Mouse (Mus musculus) megakaryocyte, embryonic 14.5 days (primary cell): ENCODE data around the gene Actb. TPM values are rescaled to one million over a fixed set of nuclear protein-coding genes. Genes with fewer than 3 reads are reported as not detected.

Experiments
- H3K27me3 ChIP-seq: replicated peaks from 2 replicates; pipeline ENCODE3; 2012; ENCODE audit warnings: inconsistent platforms
- H3K36me3 ChIP-seq: replicated peaks from 2 replicates; pipeline ENCODE3; 2012; ENCODE audit warnings: low read length, inconsistent platforms, mixed read lengths
- H3K4me1 ChIP-seq: 2 replicates; pipeline ENCODE4 v1.6.1; 2012; ENCODE audit warnings: inconsistent platforms
- H3K4me3 ChIP-seq: replicated peaks from 2 replicates; pipeline ENCODE3; 2012; ENCODE audit warnings: moderate library complexity, mild to moderate bottlenecking, inconsistent platforms
- H3K9me3 ChIP-seq: 2 replicates; pipeline ENCODE4 v1.6.1; 2012; ENCODE audit warnings: inconsistent platforms
- FLI1 ChIP-seq: IDR thresholded peaks from 2 replicates; pipeline ENCODE4 v1.6.1; 2012; ENCODE audit warnings: low read length, inconsistent platforms, mixed read lengths
- GATA1 ChIP-seq: IDR thresholded peaks from 3 replicates; pipeline ENCODE4 v1.6.1; 2012; ENCODE audit warnings: mixed read lengths, low read length, inconsistent platforms, borderline replicate concordance
- polyA plus RNA-seq: library from polyadenylated mRNA; stranded (reverse); fragments of >175 nt; gene quantifications from 2 replicates; pipeline ENCODE4 v1.2.3, GENCODE M21; 2012; ENCODE audit warnings: low replicate concordance; ENCODE audit not compliant: insufficient read depth

The Actb gene
- polyA plus RNA-seq, 1 experiment = 9,487 TPM

DNA sequence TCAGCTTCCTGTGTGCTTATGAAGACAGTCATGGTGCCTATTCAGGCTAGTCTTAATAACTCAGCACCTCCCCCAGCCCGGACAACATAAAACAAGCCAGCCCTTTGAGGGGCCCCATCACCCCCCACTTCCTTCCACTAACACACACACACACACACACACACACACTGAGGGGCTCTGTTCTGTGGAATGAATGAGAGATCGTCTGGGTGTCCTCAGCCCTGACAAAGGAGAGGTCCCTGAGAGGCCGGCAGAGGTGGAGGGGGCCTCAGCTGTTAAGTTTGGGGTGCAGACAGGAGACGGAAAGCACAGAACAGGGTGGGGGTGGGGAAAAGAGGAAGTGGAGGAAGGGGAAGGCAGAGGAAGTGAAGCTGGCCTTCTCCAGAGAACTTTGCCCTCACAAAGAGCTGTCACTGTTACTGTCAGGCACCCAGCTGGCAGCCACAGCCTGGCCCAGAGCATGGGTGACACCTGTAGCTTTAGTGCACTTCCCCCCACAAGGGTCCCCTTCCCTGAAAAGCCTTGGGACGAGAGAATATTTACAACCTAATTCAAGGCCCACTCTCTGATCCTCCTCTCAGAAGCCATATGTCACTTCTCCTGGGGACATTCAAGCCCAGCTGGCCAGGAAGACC is 2.5 kb upstream of the Actb start:
- Histone ChIP-seq H3K36me3 (peaks cover 19% of the 10 kb centered on the region), H3K9me3 (no peaks in the 10 kb centered on the region), H3K4me3 (peak overlapping the region; percentile 85), H3K27me3 (no peaks in the 10 kb centered on the region), H3K4me1 (peaks cover 75% of the 10 kb centered on the region)
- TF ChIP-seq FLI1 (no peak), GATA1 (no peak)

DNA sequence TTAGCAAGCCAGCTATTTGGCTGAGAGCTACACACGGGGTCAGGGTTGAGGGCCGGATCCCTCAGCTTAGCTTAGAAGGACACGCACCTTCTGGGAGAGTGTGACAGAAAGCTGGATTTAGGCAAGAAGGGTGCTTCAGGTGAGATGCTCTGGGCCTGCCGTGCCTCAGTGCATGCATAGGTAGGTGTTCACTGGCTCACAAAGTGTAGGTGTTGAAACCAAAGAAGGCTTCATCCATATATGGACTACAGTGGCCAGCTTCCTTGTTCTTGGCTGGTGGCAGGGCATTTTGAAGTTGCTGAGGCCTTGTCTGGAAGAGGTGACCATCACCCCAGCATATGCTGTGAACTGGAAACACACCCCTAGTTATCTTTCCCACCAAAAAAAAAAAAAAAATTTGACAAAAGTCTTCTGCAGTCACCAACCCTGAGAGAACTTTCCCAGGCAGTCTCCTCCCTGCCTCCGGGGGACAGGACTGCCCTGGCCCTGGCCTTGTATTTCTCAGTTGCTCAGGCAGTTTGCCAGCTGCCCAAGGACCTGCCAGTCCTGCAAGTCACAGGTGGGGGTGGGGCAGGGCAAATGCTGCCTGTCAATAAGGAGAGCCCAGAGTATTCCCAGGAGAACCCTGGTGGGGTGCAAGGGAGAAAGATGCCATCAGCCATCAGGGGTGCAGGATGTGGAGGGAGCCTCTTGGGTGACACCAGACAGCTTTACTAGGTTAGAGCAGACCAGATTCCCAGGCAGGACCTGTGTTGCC is 1.4 kb upstream of the Actb start:
- no peak for TF ChIP-seq GATA1
- no peak for TF ChIP-seq FLI1
- H3K27me3 ChIP-seq = no peaks in the 10 kb centered on the region
- H3K4me1 ChIP-seq = peaks cover 81% of the 10 kb centered on the region
- H3K36me3 ChIP-seq = peaks cover 28% of the 10 kb centered on the region
- peak overlapping the region; percentile 99 for H3K4me3 ChIP-seq
- no peaks in the 10 kb centered on the region for H3K9me3 ChIP-seq

DNA sequence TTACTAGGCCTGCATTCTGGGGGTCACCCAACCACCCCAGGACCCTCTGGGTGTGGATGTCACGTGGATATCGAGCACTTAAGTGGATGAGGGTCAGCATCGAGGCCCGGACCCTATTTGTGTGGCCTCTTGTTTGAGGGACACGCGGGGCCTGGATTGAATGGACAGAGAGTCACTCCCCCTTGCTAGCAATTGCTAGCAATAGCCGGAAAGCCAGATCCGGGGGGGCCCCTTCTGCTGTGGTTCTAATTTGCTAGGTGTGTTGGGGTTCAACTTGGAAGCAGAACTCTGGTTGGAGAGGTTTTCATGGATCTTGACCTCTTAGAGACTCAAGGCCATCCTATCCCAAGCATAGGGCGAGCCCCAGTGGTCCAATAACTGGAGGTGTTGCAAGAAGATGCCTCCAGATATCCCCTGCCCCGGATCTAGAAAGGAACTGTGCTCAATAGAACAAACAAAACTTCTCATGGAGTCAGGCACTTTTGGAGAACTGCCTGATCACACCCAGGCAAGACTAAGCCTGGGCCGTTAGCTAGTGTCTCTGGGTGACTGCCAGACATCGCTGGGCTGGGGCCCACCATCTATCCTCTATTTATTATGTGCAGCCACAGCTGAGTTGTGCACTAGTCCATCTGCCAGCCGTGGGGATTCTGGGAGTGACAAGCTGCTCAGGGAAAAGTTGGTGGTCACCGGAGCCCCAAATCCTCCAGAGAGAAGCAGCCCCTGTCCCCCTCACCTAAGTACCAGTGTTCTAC is 671 bp upstream of the Actb start:
- no peaks in the 10 kb centered on the region for H3K27me3 ChIP-seq
- peaks cover 81% of the 10 kb centered on the region for H3K4me1 ChIP-seq
- peak overlapping the region; percentile 99 for H3K4me3 ChIP-seq
- peaks cover 36% of the 10 kb centered on the region for H3K36me3 ChIP-seq
- TF ChIP-seq GATA1 (no peak), FLI1 (no peak)
- no peaks in the 10 kb centered on the region for H3K9me3 ChIP-seq

DNA sequence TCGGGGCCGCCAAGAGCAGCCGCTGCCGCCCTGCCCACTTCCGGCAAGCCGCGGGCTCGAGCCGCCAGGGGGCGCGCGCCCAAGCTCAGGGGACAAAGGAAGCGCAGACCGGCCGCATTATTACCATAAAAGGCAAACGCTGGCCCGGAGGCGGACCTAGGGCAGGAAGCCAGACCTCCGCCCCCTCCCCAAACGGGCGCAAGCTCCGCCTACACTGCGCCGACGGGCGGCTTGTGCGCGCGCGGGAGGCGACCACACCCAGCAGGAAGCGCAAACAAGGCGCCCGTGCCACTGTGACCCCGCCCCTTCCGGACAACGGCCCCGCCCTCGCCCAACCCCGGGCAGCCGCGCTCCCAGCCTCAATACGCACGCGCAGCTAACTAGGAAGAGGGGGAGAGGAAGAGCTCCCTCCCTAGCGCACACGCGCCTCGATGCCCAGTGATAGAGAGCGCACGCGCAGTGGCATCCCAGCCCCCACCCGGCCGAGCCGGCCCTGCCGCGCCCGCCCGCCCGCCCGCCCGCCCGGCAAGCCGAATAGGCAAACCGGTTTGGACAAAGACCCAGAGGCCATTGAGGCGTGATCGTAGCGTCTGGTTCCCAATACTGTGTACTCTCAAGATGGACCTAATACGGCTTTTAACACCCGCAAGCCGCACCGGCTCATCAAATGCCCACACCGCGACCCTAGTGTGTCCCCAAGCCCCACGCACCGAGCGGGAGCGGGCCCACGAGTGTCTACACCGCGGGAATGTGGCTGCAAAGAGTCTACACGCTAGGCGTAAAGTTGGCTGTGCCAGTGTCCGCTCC is 626 bp downstream of the Actb start:
- Histone ChIP-seq H3K36me3 (peaks cover 49% of the 10 kb centered on the region), H3K27me3 (no peaks in the 10 kb centered on the region), H3K4me3 (peak overlapping the region; percentile 99), H3K9me3 (no peaks in the 10 kb centered on the region), H3K4me1 (peaks cover 81% of the 10 kb centered on the region)
- TF ChIP-seq FLI1 (peak; percentile 63; the same call in 1 of the 2 replicates), GATA1 (no peak)

DNA sequence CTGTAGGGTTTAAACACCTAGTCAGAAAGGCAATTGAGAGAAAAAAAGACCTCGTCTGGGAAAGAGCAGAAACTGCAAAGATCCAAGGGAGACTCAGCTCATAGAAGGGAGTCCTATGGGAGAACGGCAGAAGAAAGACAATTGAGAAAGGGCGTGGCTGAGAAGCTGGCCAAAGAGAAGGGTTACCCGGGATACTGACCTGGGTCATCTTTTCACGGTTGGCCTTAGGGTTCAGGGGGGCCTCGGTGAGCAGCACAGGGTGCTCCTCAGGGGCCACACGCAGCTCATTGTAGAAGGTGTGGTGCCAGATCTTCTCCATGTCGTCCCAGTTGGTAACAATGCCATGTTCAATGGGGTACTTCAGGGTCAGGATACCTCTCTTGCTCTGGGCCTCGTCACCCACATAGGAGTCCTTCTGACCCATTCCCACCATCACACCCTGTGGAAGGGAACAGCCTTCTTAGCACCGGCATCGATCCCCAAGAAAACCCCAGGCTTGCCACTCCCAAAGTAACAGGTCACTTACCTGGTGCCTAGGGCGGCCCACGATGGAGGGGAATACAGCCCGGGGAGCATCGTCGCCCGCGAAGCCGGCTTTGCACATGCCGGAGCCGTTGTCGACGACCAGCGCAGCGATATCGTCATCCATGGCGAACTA is 1.4 kb downstream of the Actb start:
- Histone ChIP-seq H3K36me3 (peaks cover 55% of the 10 kb centered on the region), H3K4me1 (peaks cover 82% of the 10 kb centered on the region)
- TF ChIP-seq FLI1 = no peak
- TF ChIP-seq GATA1 = no peak

DNA sequence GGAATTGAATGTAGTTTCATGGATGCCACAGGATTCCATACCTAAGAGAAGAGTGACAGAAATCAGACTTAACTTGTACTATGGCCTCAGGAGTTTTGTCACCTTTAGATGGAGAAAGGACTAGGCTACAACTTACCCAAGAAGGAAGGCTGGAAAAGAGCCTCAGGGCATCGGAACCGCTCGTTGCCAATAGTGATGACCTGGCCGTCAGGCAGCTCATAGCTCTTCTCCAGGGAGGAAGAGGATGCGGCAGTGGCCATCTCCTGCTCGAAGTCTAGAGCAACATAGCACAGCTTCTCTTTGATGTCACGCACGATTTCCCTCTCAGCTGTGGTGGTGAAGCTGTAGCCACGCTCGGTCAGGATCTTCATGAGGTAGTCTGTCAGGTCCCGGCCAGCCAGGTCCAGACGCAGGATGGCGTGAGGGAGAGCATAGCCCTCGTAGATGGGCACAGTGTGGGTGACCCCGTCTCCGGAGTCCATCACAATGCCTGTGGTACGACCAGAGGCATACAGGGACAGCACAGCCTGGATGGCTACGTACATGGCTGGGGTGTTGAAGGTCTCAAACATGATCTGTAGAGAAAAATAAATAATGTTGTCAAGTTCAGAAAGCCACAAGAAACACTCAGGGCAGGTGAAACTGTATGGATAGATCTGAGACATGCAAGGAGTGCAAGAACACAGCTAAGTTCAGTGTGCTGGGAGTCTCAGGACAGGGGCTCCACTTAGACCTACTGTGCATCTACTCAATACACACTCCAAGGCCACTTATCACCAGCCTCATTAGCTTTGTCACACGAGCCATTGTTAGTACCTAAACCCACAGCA is 2.1 kb downstream of the Actb start:
- H3K27me3 ChIP-seq = no peaks in the 10 kb centered on the region
- no peaks in the 10 kb centered on the region for H3K9me3 ChIP-seq
- peak overlapping the region; percentile 99 for H3K4me3 ChIP-seq
- TF ChIP-seq GATA1 (no peak), FLI1 (no peak)
- peaks cover 62% of the 10 kb centered on the region for H3K36me3 ChIP-seq
- peaks cover 81% of the 10 kb centered on the region for H3K4me1 ChIP-seq

More for the DNA sequence above, 1.4 kb downstream of the Actb start:
- peak overlapping the region; percentile 99 for H3K4me3 ChIP-seq
- no peaks in the 10 kb centered on the region for H3K9me3 ChIP-seq
- H3K27me3 ChIP-seq = no peaks in the 10 kb centered on the region

DNA sequence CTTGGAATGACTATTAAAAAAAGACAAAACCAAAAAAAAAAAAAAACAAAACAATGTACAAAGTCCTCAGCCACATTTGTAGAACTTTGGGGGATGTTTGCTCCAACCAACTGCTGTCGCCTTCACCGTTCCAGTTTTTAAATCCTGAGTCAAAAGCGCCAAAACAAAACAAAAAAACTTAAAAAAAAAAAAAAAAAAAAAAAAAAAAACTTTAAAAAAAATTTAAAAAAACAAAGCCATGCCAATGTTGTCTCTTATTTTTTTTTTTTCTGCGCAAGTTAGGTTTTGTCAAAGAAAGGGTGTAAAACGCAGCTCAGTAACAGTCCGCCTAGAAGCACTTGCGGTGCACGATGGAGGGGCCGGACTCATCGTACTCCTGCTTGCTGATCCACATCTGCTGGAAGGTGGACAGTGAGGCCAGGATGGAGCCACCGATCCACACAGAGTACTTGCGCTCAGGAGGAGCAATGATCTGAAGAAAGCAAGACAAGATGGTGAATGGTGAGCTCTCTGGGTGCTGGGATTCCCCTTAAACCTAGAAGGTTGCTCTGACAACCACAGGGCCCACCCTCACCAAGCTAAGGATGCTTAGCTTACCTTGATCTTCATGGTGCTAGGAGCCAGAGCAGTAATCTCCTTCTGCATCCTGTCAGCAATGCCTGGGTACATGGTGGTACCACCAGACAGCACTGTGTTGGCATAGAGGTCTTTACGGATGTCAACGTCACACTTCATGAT is 2.9 kb downstream of the Actb start:
- Histone ChIP-seq H3K27me3 (no peaks in the 10 kb centered on the region), H3K9me3 (no peaks in the 10 kb centered on the region), H3K4me3 (peak overlapping the region; percentile 99), H3K36me3 (peaks cover 69% of the 10 kb centered on the region), H3K4me1 (peaks cover 81% of the 10 kb centered on the region)
- TF ChIP-seq FLI1 = no peak
- TF ChIP-seq GATA1 = no peak
